Mouse (Mus musculus) megakaryocyte, adult 5-6 weeks (primary cell): ENCODE results near the gene Ska2. TPM values are rescaled to one million over a fixed set of nuclear protein-coding genes. Genes with fewer than 3 reads are reported as not detected.

Experiments
- ATAC-seq: 2 replicates; pipeline ENCODE4 v1.8.0; 2016; ENCODE audit warnings: mild to moderate bottlenecking, inconsistent platforms; ENCODE audit not compliant: poor library complexity, severe bottlenecking
- total RNA-seq, 2 experiments: library from RNA; stranded (forward) in 1 of 2; stranded (reverse) in 1 of 2; fragments of 153-499, 151-499 nt in 1 of 2; fragments of 221-1000, 200-1000 nt in 1 of 2; gene quantifications; 2 replicates each; pipeline versions ENCODE4 v1.2.3 to v1.2.4; 2015 to 2017

Gene Ska2
- total RNA-seq, 2 experiments from 2014 or later, result 31.2 to 34.7 TPM

- ATAC-seq, result no peak
These were observed 54.7 kb downstream of the Ska2 start for GRCm38 (mm10) chr11:87163751-87164150.

DNA sequence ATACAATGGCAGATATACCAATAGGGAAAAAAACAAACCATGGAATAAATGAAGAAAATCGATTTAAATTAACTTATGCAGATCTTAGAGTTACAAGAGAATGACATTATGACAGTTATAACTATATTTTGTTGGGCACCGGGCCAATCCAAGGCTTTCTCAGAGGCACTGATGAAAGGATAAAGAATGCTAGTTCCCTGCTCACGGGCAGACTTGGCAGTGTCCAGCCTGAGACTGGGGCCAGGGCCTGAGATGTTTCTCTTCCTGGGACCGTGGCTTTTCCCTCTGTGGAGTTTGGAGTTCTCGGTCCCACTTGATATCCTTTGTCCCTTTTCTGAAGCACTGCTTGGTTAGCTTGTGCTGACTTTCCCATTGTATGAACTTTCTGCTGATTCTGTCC is 64.6 kb downstream of the Ska2 start:
- no peak for ATAC-seq

Other genes with a start within 250 kb of the Ska2 start
- 6.7 and 7.5 TPM in 2 replicates for gene Ypel2, start 115.5 kb upstream of the Ska2 start, total RNA-seq (2015)
- gene Ypel2, start 115.5 kb upstream of the Ska2 start, total RNA-seq (2017), result 5.6 and 6.9 TPM in 2 replicates
- gene Gdpd1, start 35.2 kb upstream of the Ska2 start, total RNA-seq (2015), result 0.18 and 0.22 TPM in 2 replicates
- gene Gdpd1, start 35.2 kb upstream of the Ska2 start, total RNA-seq (2017), result 0.08 and 0.44 TPM in 2 replicates
- gene Smg8, start 22.5 kb upstream of the Ska2 start, total RNA-seq (2015), result 12.4 and 16.5 TPM in 2 replicates
- gene Smg8, start 22.5 kb upstream of the Ska2 start, total RNA-seq (2017), result 17.1 and 19.0 TPM in 2 replicates
- 60.5 and 66.1 TPM in 2 replicates for gene Prr11, start 526 bp upstream of the Ska2 start, total RNA-seq (2015)
- gene Prr11, start 526 bp upstream of the Ska2 start, total RNA-seq (2017), result 19.6 and 24.0 TPM in 2 replicates
- gene Trim37, start 17.8 kb downstream of the Ska2 start, total RNA-seq (2015), result 14.5 and 14.9 TPM in 2 replicates
- gene Trim37, start 17.8 kb downstream of the Ska2 start, total RNA-seq (2017), result 23.8 and 26.4 TPM in 2 replicates
- gene Ppm1e, start 249.8 kb downstream of the Ska2 start, total RNA-seq (2015), result 0.76 and 0.91 TPM in 2 replicates
- gene Ppm1e, start 249.8 kb downstream of the Ska2 start, total RNA-seq (2017), result 0.57 and 0.81 TPM in 2 replicates